Mouse (Mus musculus): ENCODE data around the gene Fkbpl. TPM values are rescaled to one million over a fixed set of nuclear protein-coding genes. Genes with fewer than 3 reads are reported as not detected.
A peak's percentile ranks its signal among the peaks of the same experiment; 100 is the strongest.

Gene Fkbpl
- polyA plus RNA-seq (2015; fragmentation: Nextera tagmentation; extraction: Ambion mirVana): 16.1 and 16.4 TPM in 2 replicates

- H3K36me3 ChIP-seq: peaks cover 8% of the 10 kb centered on the region
- peak within 1 kb of the TSS; percentile 78 for H3K9ac ChIP-seq
- peaks cover 40% of the 10 kb centered on the region for H3K4me1 ChIP-seq (replicated peaks)
- WGBS: under 1% methylated on average over 16 of the region's 16 CpGs
- H3K27me3 ChIP-seq: no peaks in the 10 kb centered on the region
- H3K9me3 ChIP-seq: no peaks in the 10 kb centered on the region
- H3K27ac ChIP-seq (replicated peaks): peak within 1 kb of the TSS; percentile 80
- ATAC-seq (ENCODE audit: low FRiP score, low read depth): peak; percentile 78
- peak within 1 kb of the TSS; percentile 69 for H3K4me2 ChIP-seq
- peak within 1 kb of the TSS; percentile 65 for H3K4me3 ChIP-seq
These were observed at the start of gene Fkbpl for GRCm38 (mm10) chr17:34644608-34645007. TSS of gene Fkbpl (plus strand) at chr17:34644764.

- H3K27me3 ChIP-seq: no peaks in the 10 kb centered on the region
- H3K9ac ChIP-seq: no peak overlapping the region
- peaks cover 26% of the 10 kb centered on the region for H3K36me3 ChIP-seq
- H3K4me1 ChIP-seq (replicated peaks): peaks cover 39% of the 10 kb centered on the region
- H3K4me3 ChIP-seq: no peak overlapping the region
- 78% methylated on average over 8 of the region's 8 CpGs for WGBS
- no peaks in the 10 kb centered on the region for H3K9me3 ChIP-seq
- ATAC-seq (ENCODE audit: low FRiP score, low read depth): no peak
- no peak overlapping the region for H3K27ac ChIP-seq (replicated peaks)
- H3K4me2 ChIP-seq: no peak overlapping the region
These were observed 48.5 kb upstream of the Fkbpl start for GRCm38 (mm10) chr17:34596098-34596497.

- no peaks in the 10 kb centered on the region for H3K27me3 ChIP-seq
- H3K9ac ChIP-seq: no peak within 1 kb of the TSS
These were observed 46.9 kb upstream of the Fkbpl start, which contains the start of gene Ager for GRCm38 (mm10) chr17:34597566-34598095. TSS of gene Ager (plus strand) at chr17:34597862.

GRCm38 (mm10) chr17:34599891-34600290, 44.7 kb upstream of the Fkbpl start:
- Histone ChIP-seq H3K4me1 (replicated peaks) (peaks cover 29% of the 10 kb centered on the region), H3K4me2 (no peak overlapping the region), H3K27me3 (no peaks in the 10 kb centered on the region), H3K36me3 (peaks cover 25% of the 10 kb centered on the region), H3K27ac (replicated peaks) (no peak overlapping the region), H3K4me3 (no peak overlapping the region), H3K9me3 (no peaks in the 10 kb centered on the region), H3K9ac (no peak overlapping the region)
- no peak for ATAC-seq (ENCODE audit: low FRiP score, low read depth)
- WGBS: 74% methylated on average over 9 of the region's 9 CpGs

More at GRCm38 (mm10) chr17:34597566-34598095, 46.9 kb upstream of the Fkbpl start, which contains the start of gene Ager:
- no peak within 1 kb of the TSS for H3K27ac ChIP-seq (replicated peaks)
- peaks cover 31% of the 10 kb centered on the region for H3K36me3 ChIP-seq
- no peak within 1 kb of the TSS for H3K4me2 ChIP-seq
- 31% methylated on average over 6 of the region's 6 CpGs for WGBS
- no peak within 1 kb of the TSS for H3K4me3 ChIP-seq
- H3K9me3 ChIP-seq: no peaks in the 10 kb centered on the region
- no peak for ATAC-seq (ENCODE audit: low FRiP score, low read depth)
- H3K4me1 ChIP-seq (replicated peaks): peaks cover 41% of the 10 kb centered on the region

- Histone ChIP-seq H3K9ac (no peak overlapping the region), H3K9me3 (no peaks in the 10 kb centered on the region), H3K36me3 (peaks cover 14% of the 10 kb centered on the region), H3K4me3 (peak overlapping the region; percentile 58; the same call in 1 of the 2 replicates), H3K4me2 (peak overlapping the region; percentile 85), H3K4me1 (replicated peaks) (peaks cover 30% of the 10 kb centered on the region), H3K27me3 (no peaks in the 10 kb centered on the region), H3K27ac (replicated peaks) (no peak overlapping the region)
- 89% methylated on average over 12 of the region's 12 CpGs for WGBS
- ATAC-seq (ENCODE audit: low FRiP score, low read depth): no peak
These were observed 42.8 kb upstream of the Fkbpl start for GRCm38 (mm10) chr17:34601796-34602195.

GRCm38 (mm10) chr17:34603375-34604060, 41.0 kb upstream of the Fkbpl start, which contains the start of gene Rnf5:
TSS of gene Rnf5 (minus strand) at chr17:34603690.
- H3K27ac ChIP-seq (replicated peaks): peak within 1 kb of the TSS; percentile 95
- under 1% methylated on average over 30 of the region's 30 CpGs for WGBS
- no peaks in the 10 kb centered on the region for H3K27me3 ChIP-seq
- peak within 1 kb of the TSS; percentile 87 for H3K9ac ChIP-seq
- peak within 1 kb of the TSS; percentile 92 for H3K4me2 ChIP-seq
- peaks cover 47% of the 10 kb centered on the region for H3K4me1 ChIP-seq (replicated peaks)
- no peaks in the 10 kb centered on the region for H3K9me3 ChIP-seq
- peak; percentile 94 for ATAC-seq (ENCODE audit: low FRiP score, low read depth)
- peak within 1 kb of the TSS; percentile 67 for H3K4me3 ChIP-seq
- H3K36me3 ChIP-seq: peaks cover 14% of the 10 kb centered on the region

- H3K27me3 ChIP-seq: no peaks in the 10 kb centered on the region
- peaks cover 53% of the 10 kb centered on the region for H3K4me1 ChIP-seq (replicated peaks)
- peak; percentile 91 for ATAC-seq (ENCODE audit: low FRiP score, low read depth)
- peak within 1 kb of the TSS; percentile 95 for H3K27ac ChIP-seq (replicated peaks)
- peak within 1 kb of the TSS; percentile 92 for H3K4me2 ChIP-seq
- H3K36me3 ChIP-seq: peaks cover 14% of the 10 kb centered on the region
- peak within 1 kb of the TSS; percentile 67 for H3K4me3 ChIP-seq
- H3K9ac ChIP-seq: peak within 1 kb of the TSS; percentile 87
- H3K9me3 ChIP-seq: no peaks in the 10 kb centered on the region
- WGBS: 0% methylated on average over 35 of the region's 35 CpGs
These were observed 40.5 kb upstream of the Fkbpl start, which contains the start of gene Agpat1 for GRCm38 (mm10) chr17:34604061-34604508. TSS of gene Agpat1 (plus strand) at chr17:34604262.

GRCm38 (mm10) chr17:34604511-34605237, 39.9 kb upstream of the Fkbpl start:
- Histone ChIP-seq H3K4me1 (replicated peaks) (peaks cover 56% of the 10 kb centered on the region), H3K27me3 (no peaks in the 10 kb centered on the region), H3K36me3 (peaks cover 14% of the 10 kb centered on the region), H3K4me2 (peak overlapping the region; percentile 92), H3K9ac (peak overlapping the region; percentile 87), H3K4me3 (peak overlapping the region; percentile 67), H3K9me3 (no peaks in the 10 kb centered on the region), H3K27ac (replicated peaks) (peak overlapping the region; percentile 95)
- WGBS: 16% methylated on average over 24 of the region's 24 CpGs
- no peak for ATAC-seq (ENCODE audit: low FRiP score, low read depth)

- Histone ChIP-seq H3K27me3 (no peaks in the 10 kb centered on the region), H3K9me3 (no peaks in the 10 kb centered on the region), H3K4me1 (replicated peaks) (peaks cover 56% of the 10 kb centered on the region), H3K4me3 (peak overlapping the region; percentile 67), H3K4me2 (peak overlapping the region; percentile 92), H3K9ac (peak overlapping the region; percentile 87), H3K36me3 (peaks cover 8% of the 10 kb centered on the region), H3K27ac (replicated peaks) (peak overlapping the region; percentile 95)
- ATAC-seq (ENCODE audit: low FRiP score, low read depth): peak; percentile 49
- 0% methylated on average over 28 of the region's 30 CpGs for WGBS
These were observed 39.0 kb upstream of the Fkbpl start for GRCm38 (mm10) chr17:34605609-34606008.

- Histone ChIP-seq H3K9ac (peak overlapping the region; percentile 87), H3K36me3 (peaks cover 12% of the 10 kb centered on the region; the same call in 1 of the 2 replicates), H3K9me3 (no peaks in the 10 kb centered on the region), H3K27me3 (no peaks in the 10 kb centered on the region), H3K4me3 (peak overlapping the region; percentile 67), H3K4me1 (replicated peaks) (peaks cover 56% of the 10 kb centered on the region), H3K4me2 (peak overlapping the region; percentile 92), H3K27ac (replicated peaks) (peak overlapping the region; percentile 95)
- WGBS: 17% methylated on average over 28 of the region's 32 CpGs
- no peak for ATAC-seq (ENCODE audit: low FRiP score, low read depth)
These were observed 38.2 kb upstream of the Fkbpl start for GRCm38 (mm10) chr17:34606186-34607039.

GRCm38 (mm10) chr17:34607997-34608396, 36.6 kb upstream of the Fkbpl start:
- no peak overlapping the region for H3K9ac ChIP-seq

More at GRCm38 (mm10) chr17:34607997-34608396, 36.6 kb upstream of the Fkbpl start:
- Histone ChIP-seq H3K27me3 (no peaks in the 10 kb centered on the region), H3K27ac (replicated peaks) (no peak overlapping the region), H3K36me3 (peaks cover 23% of the 10 kb centered on the region), H3K9me3 (no peaks in the 10 kb centered on the region), H3K4me1 (replicated peaks) (peaks cover 43% of the 10 kb centered on the region), H3K4me2 (no peak overlapping the region), H3K4me3 (no peak overlapping the region)
- no peak for ATAC-seq (ENCODE audit: low FRiP score, low read depth)
- WGBS: 82% methylated on average over 7 of the region's 7 CpGs

All from hindbrain, embryonic 15.5 days (tissue).